Mouse (Mus musculus) forebrain, embryonic 11.5 days (tissue): ENCODE measurements around the gene Lin28a. TPM values are rescaled to one million over a fixed set of nuclear protein-coding genes. Genes with fewer than 3 reads are reported as not detected.

ENCODE experiments used
- ATAC-seq: fragments of 200-750 bp; cut with Nextera tagmentation; replicated peaks from 2 replicates; pipeline ENCODE4 v1.8.0; 2017; ENCODE audit warnings: moderate TSS enrichment; ENCODE audit not compliant: low FRiP score
- DNase-seq: peaks from one replicate; pipeline ENCODE4 v3.0.0-alpha.2; 2017; ENCODE audit warnings: low spot score
- H3K27ac ChIP-seq: fragments of 300-500 bp; sonication (generic); 2 replicates; pipeline ENCODE4 v1.5.1; 2014; ENCODE audit warnings: low read depth, low read length
- H3K27me3 ChIP-seq: fragments of 300-500 bp; sonication (generic); 2 replicates; pipeline ENCODE4 v1.6.1; 2014; ENCODE audit warnings: mild to moderate bottlenecking, low read length, mixed read lengths; ENCODE audit not compliant: control insufficient read depth, insufficient read depth
- H3K36me3 ChIP-seq: fragments of 300-500 bp; sonication (generic); 2 replicates; pipeline ENCODE4 v1.6.1; 2014; ENCODE audit warnings: mild to moderate bottlenecking, low read length, moderate library complexity, mixed read lengths; ENCODE audit not compliant: control insufficient read depth, insufficient read depth
- H3K4me1 ChIP-seq: fragments of 300-500 bp; sonication (generic); replicated peaks from 2 replicates; pipeline ENCODE4 v1.6.1; 2014; ENCODE audit warnings: low read length, mixed read lengths; ENCODE audit not compliant: control insufficient read depth, insufficient read depth
- H3K4me2 ChIP-seq: fragments of 300-500 bp; sonication (generic); 2 replicates; pipeline ENCODE4 v1.6.1; 2014; ENCODE audit warnings: low read depth, mild to moderate bottlenecking, low read length, moderate library complexity, mixed read lengths; ENCODE audit not compliant: severe bottlenecking
- H3K4me3 ChIP-seq: fragments of 300-500 bp; sonication (generic); 2 replicates; pipeline ENCODE4 v1.5.1; 2014; ENCODE audit warnings: low read depth, low read length
- H3K9ac ChIP-seq: fragments of 300-500 bp; sonication (generic); 2 replicates; pipeline ENCODE4 v1.6.1; 2014; ENCODE audit warnings: low read length
- H3K9me3 ChIP-seq: fragments of 300-500 bp; sonication (generic); 2 replicates; pipeline ENCODE4 v1.6.1; 2016; ENCODE audit warnings: low read length, mixed read lengths; ENCODE audit not compliant: control insufficient read depth
- WGBS: fragments of 180-500 bp; shearing (Covaris S2); extraction: QIAGEN DNeasy Blood & Tissue Kit; methylation state at CpG from one replicate; pipeline ENCODE4 v1.1.7; 2014; 5-methylcytosine and 5-hydroxymethylcytosine counted together
- polyA plus RNA-seq: library from polyadenylated mRNA; unstranded; fragments of >200 nt; fragmentation: Nextera tagmentation; extraction: Ambion mirVana; gene quantifications from 2 replicates; pipeline ENCODE4 v1.2.1, GENCODE M21; 2014

Lin28a gene
- polyA plus RNA-seq, 1 experiment from 2014 or later = 2.3 TPM

DNA sequence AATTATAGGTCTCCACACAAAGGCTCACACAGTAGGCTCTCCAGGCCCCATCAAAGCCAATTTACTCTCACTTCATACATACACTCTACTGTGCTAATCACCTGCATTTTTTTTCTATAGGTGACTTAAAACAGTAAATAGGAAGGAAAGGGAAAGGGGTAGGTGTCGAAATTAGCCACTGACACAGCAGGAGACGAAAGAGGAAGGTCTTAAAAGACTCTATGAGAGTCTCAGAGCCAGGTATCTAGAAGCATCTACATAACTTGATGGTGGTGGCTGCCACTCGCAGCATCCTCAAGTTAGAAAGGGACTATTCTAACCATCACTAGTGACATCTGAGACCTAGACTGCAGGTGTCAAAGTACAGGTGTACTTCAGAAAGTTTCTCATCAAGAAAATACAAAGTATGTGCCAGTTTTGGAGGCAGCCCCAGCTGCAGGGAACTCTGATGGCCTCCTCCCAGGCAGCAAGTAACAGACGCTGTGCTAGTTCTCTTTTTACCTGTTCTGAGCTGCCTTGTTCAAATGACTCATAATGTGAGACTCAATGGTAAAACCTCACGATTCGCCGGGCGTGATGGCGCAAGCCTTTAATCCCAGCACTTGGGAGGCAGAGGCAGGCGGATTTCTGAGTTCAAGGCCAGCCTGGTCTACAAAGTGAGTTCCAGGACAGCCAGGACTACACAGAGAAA is 40.5 kb downstream of the Lin28a start:
- Histone ChIP-seq H3K27me3 (no peaks in the 10 kb centered on the region), H3K27ac (no peak overlapping the region), H3K4me1 (no peaks in the 10 kb centered on the region), H3K36me3 (peaks cover 4% of the 10 kb centered on the region; the same call in 1 of the 2 replicates), H3K4me3 (no peak overlapping the region), H3K9me3 (no peaks in the 10 kb centered on the region), H3K9ac (no peak overlapping the region), H3K4me2 (no peak overlapping the region)
- DNase-seq = no peak
- 95% methylated on average over 10 of the region's 10 CpGs for WGBS
- ATAC-seq = no peak

DNA sequence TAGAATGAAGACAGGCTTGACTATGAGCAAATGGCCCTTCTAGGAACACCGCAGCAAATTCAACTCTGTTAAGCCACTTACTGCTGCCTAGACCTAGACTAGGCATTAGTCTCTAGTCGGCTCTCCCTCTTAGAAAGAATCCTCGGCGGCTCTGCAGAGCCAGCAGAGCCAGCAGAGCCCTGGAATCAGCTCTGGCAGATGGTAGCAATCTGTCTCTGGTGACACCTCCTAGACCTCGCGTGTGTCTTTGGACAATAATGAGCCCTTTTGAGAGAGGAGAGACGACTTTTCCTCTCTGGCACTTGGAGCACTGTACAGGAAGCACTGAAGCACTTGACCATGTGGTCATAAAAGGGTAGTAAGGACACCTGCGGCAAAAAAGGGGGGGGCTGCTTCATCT is 46.9 kb downstream of the Lin28a start:
- ATAC-seq (no peak), DNase-seq (no peak)
- 81% methylated on average over 8 of the region's 8 CpGs for WGBS
- H3K36me3 ChIP-seq = peaks cover 2% of the 10 kb centered on the region; the same call in 1 of the 2 replicates
- no peaks in the 10 kb centered on the region for H3K9me3 ChIP-seq
- no peak overlapping the region for H3K4me2 ChIP-seq
- H3K4me3 ChIP-seq = no peak overlapping the region
- H3K9ac ChIP-seq = no peak overlapping the region
- H3K27me3 ChIP-seq = no peaks in the 10 kb centered on the region
- H3K27ac ChIP-seq = no peak overlapping the region
- peaks cover 22% of the 10 kb centered on the region for H3K4me1 ChIP-seq

DNA sequence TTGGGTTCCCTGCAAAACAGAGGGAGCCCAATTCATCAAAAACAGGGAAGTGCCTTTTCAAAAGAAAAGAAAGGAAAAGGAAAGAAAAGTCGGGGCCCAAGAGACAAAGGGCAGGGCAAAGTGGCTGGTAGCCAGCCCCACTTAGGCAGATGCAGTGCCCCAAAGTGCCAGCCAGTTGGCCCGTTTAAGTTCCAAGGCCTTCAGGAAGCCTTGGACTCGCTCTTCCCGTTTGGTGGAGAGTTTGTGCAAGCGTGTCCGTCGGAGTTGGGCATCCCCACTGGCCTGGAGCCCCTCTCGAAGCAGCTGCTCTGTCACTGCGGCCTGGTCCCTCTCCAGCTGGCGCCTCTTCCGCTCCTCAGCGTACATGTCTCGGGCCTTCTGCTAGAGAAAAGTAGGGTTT is 47.8 kb downstream of the Lin28a start:
- H3K4me1 ChIP-seq = peaks cover 27% of the 10 kb centered on the region
- H3K9me3 ChIP-seq = no peaks in the 10 kb centered on the region
- 77% methylated on average over 13 of the region's 13 CpGs for WGBS
- no peak overlapping the region for H3K4me3 ChIP-seq
- H3K27me3 ChIP-seq = no peaks in the 10 kb centered on the region
- no peak overlapping the region for H3K4me2 ChIP-seq
- H3K9ac ChIP-seq = 0 out of 2 replicates have a peak overlapping the region, but pooled peaks have one; percentile 16
- peaks cover 7% of the 10 kb centered on the region; the same call in 1 of the 2 replicates for H3K36me3 ChIP-seq
- peak overlapping the region; percentile 31; the same call in 1 of the 2 replicates for H3K27ac ChIP-seq
- DNase-seq = no peak
- no peak for ATAC-seq

DNA sequence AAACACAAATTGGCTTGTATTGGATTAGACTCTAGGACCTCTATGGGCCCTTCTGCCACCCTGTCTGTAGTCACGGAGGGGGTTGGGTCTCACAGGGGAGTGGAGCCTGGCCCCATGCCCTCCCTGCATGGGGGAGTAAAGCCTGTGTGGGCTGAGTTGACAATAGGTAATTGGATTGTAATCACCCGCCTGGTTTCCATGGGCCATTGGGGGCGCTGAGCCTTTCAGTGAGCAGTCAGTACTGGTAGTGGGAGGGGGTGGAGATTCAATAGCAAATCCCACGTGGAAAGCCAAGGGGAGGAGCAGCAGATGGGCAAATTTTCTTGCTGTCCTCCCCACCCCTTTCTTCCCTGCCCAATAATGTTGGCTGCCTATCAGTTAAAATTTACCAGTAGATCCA is 48.4 kb downstream of the Lin28a start:
- WGBS = 8% methylated on average over 4 of the region's 4 CpGs
- Histone ChIP-seq H3K27ac (peak overlapping the region; percentile 31), H3K9ac (peak overlapping the region; percentile 13; the same call in 1 of the 2 replicates), H3K36me3 (peaks cover 10% of the 10 kb centered on the region; the same call in 1 of the 2 replicates), H3K27me3 (no peaks in the 10 kb centered on the region), H3K9me3 (no peaks in the 10 kb centered on the region), H3K4me2 (no peak overlapping the region), H3K4me1 (peaks cover 30% of the 10 kb centered on the region), H3K4me3 (no peak overlapping the region)
- DNase-seq (peak; percentile 65), ATAC-seq (no peak)

DNA sequence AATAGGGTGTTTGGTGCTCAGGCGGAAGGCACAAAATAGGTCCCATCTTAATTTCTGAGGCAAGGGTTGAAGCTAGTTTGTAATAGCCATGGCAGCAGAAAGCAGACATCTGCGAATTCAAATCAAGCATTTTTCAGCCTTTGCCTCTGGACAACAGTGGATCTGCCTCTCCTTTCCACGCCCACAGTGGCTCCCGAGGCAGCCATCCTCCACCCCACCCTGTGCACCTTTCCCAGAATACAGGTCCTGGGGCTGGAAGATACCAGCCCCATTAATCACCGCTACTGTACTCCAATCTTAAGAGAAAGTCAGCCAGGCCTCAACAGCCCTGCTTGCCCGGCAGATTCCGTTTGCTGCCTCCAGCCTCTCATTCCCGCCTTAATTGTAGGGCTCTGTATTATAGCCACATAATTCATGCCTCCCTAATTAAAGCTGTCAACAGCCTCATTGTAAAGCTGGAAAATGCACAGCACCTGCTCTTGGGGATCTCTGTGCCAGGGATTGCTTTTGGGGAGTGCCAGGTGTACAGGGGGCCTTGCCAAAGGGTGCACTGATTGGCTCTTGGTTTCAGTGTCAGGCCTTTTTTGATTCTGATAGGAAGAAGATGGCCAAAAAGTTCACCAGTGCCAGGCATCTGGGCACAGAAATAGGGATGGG is 49.4 kb downstream of the Lin28a start:
- Histone ChIP-seq H3K9me3 (no peaks in the 10 kb centered on the region), H3K4me1 (peaks cover 30% of the 10 kb centered on the region), H3K27ac (peak overlapping the region; percentile 100), H3K36me3 (peaks cover 12% of the 10 kb centered on the region), H3K4me3 (peak overlapping the region; percentile 78), H3K4me2 (peak overlapping the region; percentile 98), H3K27me3 (no peaks in the 10 kb centered on the region), H3K9ac (peak overlapping the region; percentile 98)
- no peak for DNase-seq
- no peak for ATAC-seq
- WGBS = 55% methylated on average over 8 of the region's 8 CpGs

DNA sequence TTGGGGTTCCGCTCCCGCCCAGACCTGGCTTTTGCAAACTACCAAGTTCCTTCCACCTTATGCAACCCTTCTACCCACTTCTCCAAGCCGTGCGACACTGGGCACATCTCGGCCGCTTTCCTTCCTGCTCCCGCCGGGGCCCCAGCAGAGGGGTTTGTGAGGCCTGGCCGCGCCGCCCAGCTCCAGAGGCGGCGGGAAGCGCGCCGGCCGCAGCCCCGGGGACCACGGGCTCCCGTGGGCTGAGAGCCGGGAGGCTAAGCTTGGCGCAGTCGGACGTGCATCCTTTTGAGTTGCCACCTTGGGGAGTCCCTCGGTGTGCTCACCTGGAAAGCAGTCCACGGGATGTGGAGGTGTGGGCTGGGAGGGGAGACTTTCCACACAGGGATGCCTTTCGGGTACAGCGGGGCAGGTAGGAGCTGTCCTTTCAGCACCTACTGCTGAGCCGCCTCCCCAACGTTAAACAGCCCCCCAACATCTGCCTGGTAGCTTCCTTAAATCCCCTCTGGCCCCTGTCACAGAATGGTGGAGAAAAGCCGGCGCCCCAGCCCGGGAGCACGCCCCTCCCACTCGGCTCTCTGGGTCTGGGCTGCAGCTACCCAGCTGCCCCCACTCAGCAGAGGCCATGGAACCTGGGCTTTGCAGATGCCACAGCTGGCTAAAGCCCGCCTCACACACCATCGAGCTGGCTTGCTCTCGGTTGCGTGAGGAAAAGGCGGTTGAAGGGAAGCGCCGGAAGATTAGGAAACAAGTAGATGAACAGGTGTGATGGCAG is 50.3 kb downstream of the Lin28a start, which contains the start of gene Hmgn2:
Gene Hmgn2, minus strand, starts transcription at position 501 of the 772 bp plus-strand sequence.
- peaks cover 13% of the 10 kb centered on the region for H3K36me3 ChIP-seq
- ATAC-seq = peak; percentile 65
- peak; percentile 85 for DNase-seq
- H3K4me1 ChIP-seq = peaks cover 33% of the 10 kb centered on the region
- under 1% methylated on average over 40 of the region's 42 CpGs for WGBS
- peak within 1 kb of the TSS; percentile 98 for H3K9ac ChIP-seq
- H3K9me3 ChIP-seq = no peaks in the 10 kb centered on the region
- H3K4me2 ChIP-seq = peak within 1 kb of the TSS; percentile 98
- H3K4me3 ChIP-seq = peak within 1 kb of the TSS; percentile 78
- no peaks in the 10 kb centered on the region for H3K27me3 ChIP-seq
- peak within 1 kb of the TSS; percentile 100 for H3K27ac ChIP-seq

DNA sequence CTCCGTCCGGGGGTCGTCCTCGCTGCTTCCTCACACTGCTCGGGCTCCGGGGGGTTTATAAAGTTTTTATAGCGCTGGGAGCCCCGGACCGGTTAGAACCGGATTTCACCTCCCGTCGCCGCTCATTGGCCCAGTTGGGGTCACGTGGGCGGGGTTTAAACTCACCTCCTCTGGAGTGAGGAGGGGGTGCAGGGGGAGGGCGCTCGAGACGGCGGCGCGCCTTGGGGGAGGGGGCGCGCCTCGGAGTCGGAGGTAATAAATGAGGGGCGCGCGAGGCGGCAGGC is 50.8 kb downstream of the Lin28a start:
- Histone ChIP-seq H3K4me1 (peaks cover 33% of the 10 kb centered on the region), H3K36me3 (peaks cover 13% of the 10 kb centered on the region)
- peak; percentile 98 for DNase-seq

DNA sequence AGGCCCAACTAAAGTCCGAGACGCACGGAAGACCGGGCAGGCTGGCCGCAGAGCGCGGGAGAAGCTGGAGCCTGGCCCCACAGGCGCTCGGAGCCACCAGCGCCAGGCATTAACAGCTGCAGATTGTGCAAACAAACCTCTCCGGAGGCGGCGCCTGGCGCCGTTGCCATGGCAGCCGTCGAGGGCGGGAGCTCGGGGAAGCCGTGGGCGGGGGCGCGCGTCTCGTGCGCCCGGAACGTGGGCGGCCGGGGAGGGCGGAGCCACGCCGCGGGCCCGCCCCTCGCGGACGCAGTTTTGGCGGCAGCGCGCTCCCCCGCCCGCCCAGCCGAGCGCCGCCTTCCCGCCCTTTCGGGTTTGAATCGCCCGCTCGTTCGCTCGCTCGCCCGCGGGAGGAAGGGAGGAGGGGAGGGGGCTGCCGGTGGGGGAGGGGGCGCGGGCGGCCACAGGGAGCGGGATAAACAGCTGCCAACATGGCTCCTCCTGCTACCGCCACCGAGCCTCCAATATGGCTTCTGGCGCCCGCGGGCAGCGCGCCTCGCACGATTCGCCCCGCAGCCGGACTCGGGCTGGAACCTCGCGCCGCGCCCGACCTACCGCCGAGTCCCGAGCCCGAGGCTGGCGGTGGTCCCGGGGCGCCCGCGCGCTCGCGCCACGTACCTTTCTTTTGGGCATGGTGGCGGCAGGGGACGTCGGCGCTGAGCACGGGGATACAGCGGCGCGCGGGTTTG is 51.3 kb downstream of the Lin28a start:
- peak overlapping the region; percentile 98 for H3K9ac ChIP-seq
- H3K27me3 ChIP-seq = no peaks in the 10 kb centered on the region
- no peaks in the 10 kb centered on the region for H3K9me3 ChIP-seq
- DNase-seq (peak; percentile 98), ATAC-seq (peak; percentile 68)
- peaks cover 33% of the 10 kb centered on the region for H3K4me1 ChIP-seq
- WGBS = under 1% methylated on average over 78 of the region's 101 CpGs
- peak overlapping the region; percentile 100 for H3K27ac ChIP-seq
- H3K4me2 ChIP-seq = peak overlapping the region; percentile 98
- peaks cover 13% of the 10 kb centered on the region for H3K36me3 ChIP-seq
- peak overlapping the region; percentile 78 for H3K4me3 ChIP-seq

More for the DNA sequence above, 50.8 kb downstream of the Lin28a start:
- Histone ChIP-seq H3K9ac (peak overlapping the region; percentile 98), H3K27me3 (no peaks in the 10 kb centered on the region), H3K4me3 (peak overlapping the region; percentile 78), H3K9me3 (no peaks in the 10 kb centered on the region), H3K4me2 (peak overlapping the region; percentile 98), H3K27ac (peak overlapping the region; percentile 100)
- peak; percentile 85 for ATAC-seq
- WGBS = under 1% methylated on average over 29 of the region's 29 CpGs
